9 mouse cellular contexts compared by ENCODE assay signal in the genomic region with DNA sequence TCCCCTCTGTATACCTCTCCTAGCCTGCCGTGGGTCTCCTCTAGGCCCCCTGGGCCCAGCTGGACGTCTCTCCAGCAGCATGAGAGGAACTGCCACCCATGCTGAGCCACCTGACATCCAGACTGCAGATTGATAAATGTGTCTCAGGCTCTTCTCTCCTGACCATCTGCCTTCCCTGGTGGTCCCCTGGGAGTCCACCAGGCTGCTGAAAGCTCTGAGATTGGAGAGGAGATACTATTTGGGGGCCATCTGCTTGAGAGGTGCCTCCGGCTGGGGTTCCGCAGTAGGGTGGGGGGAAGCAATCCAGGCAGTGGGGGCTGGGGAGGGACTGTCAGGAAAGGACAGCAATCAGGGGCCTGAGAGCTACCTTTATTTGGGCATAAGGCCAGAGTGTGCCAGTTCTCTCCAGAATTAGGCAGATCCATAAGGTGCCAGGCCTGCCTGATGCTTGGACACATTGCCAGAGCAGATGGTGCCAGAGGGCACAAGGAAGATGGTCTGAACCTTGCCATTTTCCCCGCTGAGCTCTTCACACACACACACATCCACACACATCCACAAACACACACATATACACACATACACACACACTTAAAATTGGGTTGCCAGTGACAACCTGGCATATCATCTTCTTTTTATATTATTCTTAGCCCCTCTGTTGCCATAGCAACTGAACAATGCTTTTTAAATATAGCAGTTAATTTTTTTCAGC.
DNase-seq lines count a peak whose midpoint lies in the region; ATAC-seq and TF ChIP-seq lines count a peak whose summit lies in the region.
"Had no signal": no experiment of that assay in that cellular context is flagged by ENCODE, and none has a peak within 500 bp of the region (broad histone marks: within the 10 kb centered on the region; RNA-seq: fewer than 3 reads in every experiment).

No protein-coding gene starts in this region.

- H3K27ac ChIP-seq in hindbrain, postnatal 0 days = peak overlapping the region; percentile 77
- no peak overlapping the region for H3K27ac ChIP-seq in neural tube, embryonic 12.5 days

- H3K4me3 ChIP-seq in hindbrain, postnatal 0 days (ENCODE audit: low read length) = no peak overlapping the region
- H3K4me3 ChIP-seq in neural tube, embryonic 12.5 days = no peak overlapping the region

- peaks cover 32% of the 10 kb centered on the region for H3K4me1 ChIP-seq in hindbrain, postnatal 0 days (ENCODE audit: insufficient read depth, low read length)
- H3K4me1 ChIP-seq in neural tube, embryonic 12.5 days = peaks cover 31% of the 10 kb centered on the region

- H3K36me3 ChIP-seq in hindbrain, postnatal 0 days (ENCODE audit: insufficient read depth, low read length) = no peaks in the 10 kb centered on the region
- no peaks in the 10 kb centered on the region for H3K36me3 ChIP-seq in neural tube, embryonic 12.5 days

- intact Hi-C loops in left cerebral cortex, postnatal 10 days (cut with DNase I) = no loop called here
- intact Hi-C loops in heart, postnatal 10 days (cut with DNase I) = no loop called here

- no peaks in the 10 kb centered on the region for H3K9me3 ChIP-seq in hindbrain, postnatal 0 days (ENCODE audit: low read length)
- H3K9me3 ChIP-seq in neural tube, embryonic 12.5 days = no peaks in the 10 kb centered on the region

- WGBS in hindbrain, postnatal 0 days = 25% methylated on average over 5 of the region's 5 CpGs
- WGBS in neural tube, embryonic 12.5 days = 45% methylated on average over 5 of the region's 5 CpGs

- H3K27me3 ChIP-seq in hindbrain, postnatal 0 days (ENCODE audit: insufficient read depth, low read length) = no peaks in the 10 kb centered on the region; the same call in 1 of the 2 replicates
- no peaks in the 10 kb centered on the region for H3K27me3 ChIP-seq in neural tube, embryonic 12.5 days (replicated peaks)

- DNase-seq in left cerebral cortex, postnatal 10 days (ENCODE audit: extremely low spot score in 1 of 2, low spot score in 2 of 2) = peak; percentile 52 to 54
- DNase-seq in left cerebral cortex, adult 9 months (ENCODE audit: low spot score in 2 of 2) = no peak
- DNase-seq in cerebellum, adult 9-10 months = peak; percentile 96
- peak; percentile 83 for DNase-seq in hindbrain, postnatal 0 days (ENCODE audit: low spot score)
- DNase-seq in Muller cell, postnatal 12 days (ENCODE audit: inconsistent ontology term) = no peak
- no peak for DNase-seq in thymus, postnatal 14 days
- DNase-seq in heart, postnatal 10 days = no peak
- DNase-seq: lung, embryonic 14.5 days had no signal

- ATAC-seq in hindbrain, postnatal 0 days = peak; percentile 71
- peak; percentile 60 for ATAC-seq in neural tube, embryonic 12.5 days (ENCODE audit: low FRiP score, low read depth)

- no peak for TF ChIP-seq CTCF in hindbrain, postnatal 0 days (IDR thresholded peaks at IDR 0.05; ENCODE audit: low read depth)

- no peak overlapping the region for H3K4me2 ChIP-seq in hindbrain, postnatal 0 days (ENCODE audit: low read depth, low read length)
- no peak overlapping the region for H3K4me2 ChIP-seq in neural tube, embryonic 12.5 days (replicated peaks)
- H3K4me2 ChIP-seq: lung, embryonic 14.5 days had no signal

- no peak overlapping the region for H3K9ac ChIP-seq in hindbrain, postnatal 0 days (replicated peaks; ENCODE audit: low read length)
- no peak overlapping the region for H3K9ac ChIP-seq in neural tube, embryonic 12.5 days
- H3K9ac ChIP-seq: lung, embryonic 14.5 days had no signal

Comparison
In these comparisons a context has a peak if more than half of its experiments do, and no peak if none do; other contexts are left out.
1. DNase-seq: peak in left cerebral cortex, postnatal 10 days (2 of 2), cerebellum, adult 9-10 months (single experiment) and hindbrain, postnatal 0 days (single experiment); none in left cerebral cortex, adult 9 months (0 of 2), Muller cell, postnatal 12 days (single experiment), thymus, postnatal 14 days (single experiment) and heart, postnatal 10 days (0 of 2).